Mouse (Mus musculus) midbrain, embryonic 12.5 days (tissue): ENCODE data around the gene Slc30a7. TPM values are rescaled to one million over a fixed set of nuclear protein-coding genes. Genes with fewer than 3 reads are reported as not detected.

Experiments used
- ATAC-seq: fragments of 200-750 bp; cut with Nextera tagmentation; 2 replicates; pipeline ENCODE4 v1.8.0; 2017; ENCODE audit warnings: low read depth, moderate TSS enrichment, moderate library complexity; ENCODE audit not compliant: low FRiP score
- H3K27ac ChIP-seq: fragments of 300-500 bp; sonication (generic); replicated peaks from 2 replicates; pipeline ENCODE4 v1.5.1; 2016; ENCODE audit warnings: mild to moderate bottlenecking
- H3K27me3 ChIP-seq: fragments of 300-500 bp; sonication (generic); 2 replicates; pipeline ENCODE4 v1.6.1; 2016; ENCODE audit warnings: mild to moderate bottlenecking
- H3K36me3 ChIP-seq: fragments of 300-500 bp; sonication (generic); 2 replicates; pipeline ENCODE4 v1.6.1; 2016
- H3K4me1 ChIP-seq: fragments of 300-500 bp; sonication (generic); 2 replicates; pipeline ENCODE4 v1.6.1; 2016
- H3K4me2 ChIP-seq: fragments of 300-500 bp; sonication (generic); replicated peaks from 2 replicates; pipeline ENCODE4 v1.6.1; 2016; ENCODE audit warnings: mild to moderate bottlenecking, moderate library complexity
- H3K4me3 ChIP-seq: fragments of 300-500 bp; sonication (generic); 2 replicates; pipeline ENCODE4 v1.5.1; 2016; ENCODE audit warnings: mild to moderate bottlenecking
- H3K9ac ChIP-seq: fragments of 300-500 bp; sonication (generic); replicated peaks from 2 replicates; pipeline ENCODE4 v1.6.1; 2016; ENCODE audit warnings: mild to moderate bottlenecking, moderate library complexity
- H3K9me3 ChIP-seq: fragments of 300-500 bp; sonication (generic); 2 replicates; pipeline ENCODE4 v1.6.1; 2016; ENCODE audit warnings: mild to moderate bottlenecking
- WGBS: fragments of 180-500 bp; shearing (Covaris S2); methylation state at CpG from one replicate; pipeline ENCODE4 v1.1.7; 2016; 5-methylcytosine and 5-hydroxymethylcytosine counted together
- polyA plus RNA-seq: library from polyadenylated mRNA; unstranded; fragments of >200 nt; fragmentation: Nextera tagmentation; extraction: Ambion mirVana; gene quantifications from 2 replicates; pipeline ENCODE4 v1.2.1, GENCODE M21; 2016

Gene Slc30a7
- polyA plus RNA-seq, result 16.8 and 23.5 TPM in 2 replicates

- H3K27ac ChIP-seq, result peak within 1 kb of the TSS; percentile 82
- peaks cover 5% of the 10 kb centered on the region; the same call in 1 of the 2 replicates for H3K36me3 ChIP-seq
- H3K4me1 ChIP-seq, result peaks cover 25% of the 10 kb centered on the region
- under 1% methylated on average over 67 of the region's 67 CpGs for WGBS
- H3K9me3 ChIP-seq, result no peaks in the 10 kb centered on the region
- H3K9ac ChIP-seq, result peak within 1 kb of the TSS; percentile 87
- H3K27me3 ChIP-seq, result no peaks in the 10 kb centered on the region
- peak within 1 kb of the TSS; percentile 91 for H3K4me2 ChIP-seq
- H3K4me3 ChIP-seq, result peak within 1 kb of the TSS; percentile 84
- ATAC-seq, result peak; percentile 95
These were observed at the start of gene Slc30a7, which contains the start of gene Extl2 for GRCm38 (mm10) chr3:116006978-116007940. Slc30a7 (minus strand) TSS chr3:116007406. Extl2 (plus strand) TSS chr3:116007462.

GRCm38 (mm10) chr3:116047034-116047433 is 39.8 kb upstream of the Slc30a7 start:
- ATAC-seq, result 0 out of 2 replicates have a peak, but pooled peaks have one; percentile 56
- H3K27ac ChIP-seq, result no peak overlapping the region; the same call in 1 of the 2 replicates
- H3K27me3 ChIP-seq, result no peaks in the 10 kb centered on the region
- 0 out of 2 replicates have a peak, but pooled peaks cover 9% of the 10 kb centered on the region for H3K4me1 ChIP-seq
- H3K36me3 ChIP-seq, result no peaks in the 10 kb centered on the region
- 35% methylated on average over 5 of the region's 5 CpGs for WGBS
- no peak overlapping the region for H3K4me2 ChIP-seq
- H3K9me3 ChIP-seq, result no peaks in the 10 kb centered on the region
- no peak overlapping the region for H3K4me3 ChIP-seq
- no peak overlapping the region for H3K9ac ChIP-seq

DNA sequence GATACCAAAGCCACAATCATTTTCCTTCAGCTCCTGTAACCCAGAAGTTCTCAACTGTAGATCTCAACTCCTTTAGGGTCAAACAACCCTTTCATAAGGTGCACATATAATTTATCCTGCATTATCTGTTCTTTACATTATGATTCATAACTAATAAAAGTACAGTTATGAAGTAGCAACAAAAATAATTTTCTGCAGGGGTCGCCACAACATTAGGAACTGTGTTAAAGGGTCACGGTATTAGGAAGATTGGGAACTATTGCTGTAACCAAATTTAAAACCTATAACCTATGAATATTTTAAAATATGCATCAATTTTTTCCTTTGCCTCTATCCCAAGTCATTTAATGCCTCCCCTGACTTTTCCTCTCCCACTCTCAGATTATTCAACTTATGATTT is 38.8 kb upstream of the Slc30a7 start:
- H3K4me3 ChIP-seq, result no peak overlapping the region
- ATAC-seq, result no peak
- H3K36me3 ChIP-seq, result no peaks in the 10 kb centered on the region
- 0 out of 2 replicates have a peak, but pooled peaks cover 9% of the 10 kb centered on the region for H3K4me1 ChIP-seq
- no peak overlapping the region for H3K9ac ChIP-seq
- no peak overlapping the region for H3K4me2 ChIP-seq
- H3K9me3 ChIP-seq, result no peaks in the 10 kb centered on the region
- H3K27ac ChIP-seq, result no peak overlapping the region
- WGBS, result 82% methylated on average over 2 of the region's 2 CpGs
- H3K27me3 ChIP-seq, result no peaks in the 10 kb centered on the region

GRCm38 (mm10) chr3:116040776-116041175 is 33.6 kb upstream of the Slc30a7 start:
- Histone ChIP-seq H3K4me1 (no peaks in the 10 kb centered on the region), H3K27me3 (no peaks in the 10 kb centered on the region), H3K27ac (no peak overlapping the region), H3K4me3 (no peak overlapping the region), H3K36me3 (no peaks in the 10 kb centered on the region), H3K4me2 (no peak overlapping the region), H3K9ac (no peak overlapping the region), H3K9me3 (no peaks in the 10 kb centered on the region)
- no peak for ATAC-seq
- WGBS, result 89% methylated on average over 3 of the region's 3 CpGs

DNA sequence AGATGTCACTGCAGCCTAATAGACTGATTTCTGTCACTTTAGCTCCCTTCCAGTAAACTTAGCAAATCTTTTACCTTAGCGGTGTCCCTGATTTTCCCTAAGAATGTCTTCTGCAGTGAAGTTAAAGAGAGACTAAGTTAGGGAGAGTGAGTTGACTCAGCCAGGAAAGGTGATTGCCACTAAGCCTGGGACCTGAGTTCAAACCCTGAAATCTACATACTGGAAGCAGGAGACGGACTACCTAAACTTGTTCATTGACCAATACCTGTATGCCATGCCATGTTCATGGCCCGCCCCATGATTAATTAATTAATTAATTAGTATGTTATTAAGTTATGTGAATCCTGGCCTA is 26.6 kb upstream of the Slc30a7 start:
- Histone ChIP-seq H3K4me2 (no peak overlapping the region), H3K9ac (no peak overlapping the region), H3K36me3 (no peaks in the 10 kb centered on the region), H3K4me1 (no peaks in the 10 kb centered on the region), H3K9me3 (no peaks in the 10 kb centered on the region), H3K4me3 (no peak overlapping the region), H3K27me3 (no peaks in the 10 kb centered on the region; the same call in 1 of the 2 replicates), H3K27ac (no peak overlapping the region)
- ATAC-seq, result peak; percentile 52; the same call in 1 of the 2 replicates
- 59% methylated on average over 3 of the region's 3 CpGs for WGBS

DNA sequence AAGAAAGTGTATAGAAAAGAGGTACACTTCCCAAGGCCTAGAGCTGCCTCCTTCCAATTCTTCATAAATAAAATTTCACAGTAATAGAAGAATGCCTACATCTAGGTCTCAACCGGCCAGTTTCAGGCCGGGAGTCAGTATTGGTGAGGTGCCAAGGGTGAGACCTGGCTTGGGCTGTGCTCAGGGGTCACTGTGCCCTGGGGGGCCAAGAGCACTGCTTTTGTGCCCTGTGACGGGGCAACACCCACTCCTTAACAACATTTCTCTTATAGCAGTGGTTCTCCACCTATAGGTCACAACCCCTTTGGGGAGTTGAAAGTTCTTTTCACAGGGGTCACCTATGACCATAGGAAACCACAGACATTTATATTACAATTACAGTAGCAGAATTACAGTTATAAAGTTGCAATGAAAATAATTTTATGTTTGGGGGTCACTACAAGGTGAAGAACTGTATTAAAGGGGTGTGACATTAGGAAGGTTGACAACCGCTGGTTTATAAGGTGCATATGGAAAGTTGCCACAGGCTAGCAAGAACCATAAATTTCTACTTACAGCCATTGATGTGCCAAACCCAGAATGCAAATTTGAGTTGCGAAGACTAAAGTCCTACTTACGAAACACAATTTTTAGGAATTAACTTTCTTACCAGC is 26.1 kb upstream of the Slc30a7 start:
- Histone ChIP-seq H3K27ac (no peak overlapping the region), H3K4me1 (no peaks in the 10 kb centered on the region), H3K4me3 (no peak overlapping the region), H3K27me3 (no peaks in the 10 kb centered on the region; the same call in 1 of the 2 replicates), H3K9me3 (no peaks in the 10 kb centered on the region), H3K4me2 (no peak overlapping the region), H3K36me3 (no peaks in the 10 kb centered on the region), H3K9ac (no peak overlapping the region)
- WGBS, result 61% methylated on average over 6 of the region's 6 CpGs
- peak; percentile 49; the same call in 1 of the 2 replicates for ATAC-seq

DNA sequence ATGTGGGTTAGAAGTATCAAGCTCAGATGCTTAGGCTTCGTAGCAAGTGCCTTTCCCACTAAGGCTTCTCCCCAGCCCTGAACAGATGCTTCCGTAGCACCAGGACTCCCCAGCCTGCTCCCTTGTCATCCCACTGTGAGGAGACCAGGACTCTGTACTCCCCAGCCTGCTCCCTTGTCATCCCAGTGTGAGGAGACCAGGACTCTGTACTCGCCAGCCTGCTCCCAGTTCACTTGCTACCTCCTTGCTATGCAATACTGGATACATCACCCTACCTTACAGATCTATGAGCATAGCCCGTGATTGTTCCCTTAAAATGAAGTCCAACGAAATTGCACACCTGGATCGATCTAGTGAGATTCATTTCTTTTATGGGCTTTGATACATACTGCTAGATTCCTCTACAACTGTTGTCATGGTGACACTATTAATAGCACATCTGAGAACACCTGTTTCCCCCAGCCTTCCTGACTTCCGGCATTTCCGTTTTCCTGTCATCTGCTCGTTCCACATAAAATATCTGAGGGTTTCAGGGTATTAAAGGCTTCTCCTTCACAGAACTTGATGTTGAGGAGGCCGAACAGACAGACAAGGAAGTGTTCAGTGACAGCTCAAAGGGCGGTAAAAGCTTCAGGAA is 23.1 kb upstream of the Slc30a7 start:
- H3K4me2 ChIP-seq, result no peak overlapping the region
- 83% methylated on average over 11 of the region's 11 CpGs for WGBS
- no peaks in the 10 kb centered on the region for H3K9me3 ChIP-seq
- H3K4me1 ChIP-seq, result no peaks in the 10 kb centered on the region
- peaks cover 8% of the 10 kb centered on the region for H3K36me3 ChIP-seq
- H3K9ac ChIP-seq, result no peak overlapping the region
- ATAC-seq, result no peak
- no peak overlapping the region for H3K4me3 ChIP-seq
- no peaks in the 10 kb centered on the region; the same call in 1 of the 2 replicates for H3K27me3 ChIP-seq
- no peak overlapping the region for H3K27ac ChIP-seq

DNA sequence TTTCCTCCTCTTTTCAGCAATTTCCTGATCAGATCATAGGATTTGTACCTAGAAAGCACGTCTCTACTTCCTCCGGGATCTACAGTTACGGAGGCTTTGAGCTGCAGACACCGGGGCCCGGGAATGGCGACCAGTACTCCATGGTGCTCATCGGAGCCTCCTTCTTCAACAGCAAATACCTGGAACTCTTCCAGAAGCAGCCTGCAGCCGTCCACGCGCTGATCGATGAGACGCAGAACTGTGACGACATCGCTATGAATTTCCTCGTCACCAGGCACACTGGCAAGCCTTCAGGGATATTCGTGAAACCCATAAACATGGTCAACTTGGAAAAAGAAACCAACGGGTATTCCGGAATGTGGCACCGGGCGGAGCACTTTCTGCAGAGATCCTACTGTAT is 19.8 kb upstream of the Slc30a7 start:
- no peak for ATAC-seq
- H3K27me3 ChIP-seq, result no peaks in the 10 kb centered on the region
- no peaks in the 10 kb centered on the region for H3K9me3 ChIP-seq
- peaks cover 8% of the 10 kb centered on the region; the same call in 1 of the 2 replicates for H3K4me1 ChIP-seq
- WGBS, result 95% methylated on average over 20 of the region's 20 CpGs
- no peak overlapping the region for H3K4me3 ChIP-seq
- peaks cover 8% of the 10 kb centered on the region for H3K36me3 ChIP-seq
- H3K27ac ChIP-seq, result no peak overlapping the region
- H3K4me2 ChIP-seq, result no peak overlapping the region
- no peak overlapping the region for H3K9ac ChIP-seq

DNA sequence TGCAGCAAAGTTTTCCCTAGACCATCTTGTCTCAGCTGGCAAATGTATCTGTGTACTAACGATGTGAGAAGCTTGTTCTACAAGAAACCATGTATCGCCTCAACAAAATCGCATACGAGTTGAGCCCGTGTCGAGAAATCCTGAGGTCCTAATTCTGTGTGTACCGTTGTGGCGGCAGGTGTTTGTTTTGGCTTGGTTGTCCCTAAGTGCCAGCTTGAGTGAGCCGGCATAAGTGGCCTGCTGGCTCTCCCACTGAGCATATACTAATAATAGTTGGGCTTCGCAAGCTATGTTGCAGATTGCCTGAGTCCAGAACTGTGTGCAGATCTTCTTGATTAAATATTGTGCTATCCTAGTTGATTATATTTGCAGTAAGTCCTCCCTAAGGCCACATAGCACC is 18.5 kb upstream of the Slc30a7 start:
- WGBS, result 87% methylated on average over 10 of the region's 10 CpGs
- no peak overlapping the region for H3K27ac ChIP-seq
- ATAC-seq, result no peak
- H3K9me3 ChIP-seq, result no peaks in the 10 kb centered on the region
- peaks cover 8% of the 10 kb centered on the region; the same call in 1 of the 2 replicates for H3K4me1 ChIP-seq
- H3K4me2 ChIP-seq, result no peak overlapping the region
- H3K9ac ChIP-seq, result no peak overlapping the region
- H3K36me3 ChIP-seq, result peaks cover 8% of the 10 kb centered on the region
- no peak overlapping the region for H3K4me3 ChIP-seq
- H3K27me3 ChIP-seq, result no peaks in the 10 kb centered on the region

- Histone ChIP-seq H3K27ac (no peak overlapping the region), H3K4me3 (no peak overlapping the region), H3K9me3 (no peaks in the 10 kb centered on the region), H3K27me3 (no peaks in the 10 kb centered on the region), H3K4me2 (no peak overlapping the region), H3K9ac (no peak overlapping the region), H3K4me1 (peaks cover 8% of the 10 kb centered on the region; the same call in 1 of the 2 replicates), H3K36me3 (peaks cover 8% of the 10 kb centered on the region)
- ATAC-seq, result no peak
- whole genome bisulfite sequencing, result 89% methylated on average over 5 of the region's 5 CpGs
These were observed 17.5 kb upstream of the Slc30a7 start for GRCm38 (mm10) chr3:116024669-116025068.

DNA sequence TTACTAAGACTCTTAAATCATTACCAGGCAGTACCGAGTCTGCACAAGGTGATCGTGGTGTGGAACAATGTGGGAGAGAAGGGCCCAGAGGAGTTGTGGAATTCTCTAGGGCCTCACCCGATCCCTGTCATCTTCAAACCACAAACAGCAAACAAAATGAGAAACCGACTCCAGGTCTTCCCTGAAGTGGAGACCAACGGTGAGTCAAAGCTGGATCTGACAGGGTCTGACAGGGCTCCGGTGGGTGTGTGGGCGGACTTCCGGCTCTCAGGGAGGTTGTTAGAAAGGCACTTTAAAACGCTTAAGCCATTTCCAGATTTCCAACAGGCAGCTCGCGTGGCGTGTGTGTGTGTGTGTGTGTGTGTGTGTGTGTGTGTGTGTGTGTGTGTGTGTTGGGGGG is 17.0 kb upstream of the Slc30a7 start:
- Histone ChIP-seq H3K4me3 (no peak overlapping the region), H3K9ac (no peak overlapping the region), H3K36me3 (peaks cover 8% of the 10 kb centered on the region), H3K9me3 (no peaks in the 10 kb centered on the region), H3K4me1 (peaks cover 8% of the 10 kb centered on the region; the same call in 1 of the 2 replicates), H3K27me3 (no peaks in the 10 kb centered on the region), H3K4me2 (no peak overlapping the region), H3K27ac (no peak overlapping the region)
- WGBS, result 95% methylated on average over 12 of the region's 12 CpGs
- ATAC-seq, result no peak
